Mouse (Mus musculus) frontal cortex, adult 2 months (tissue): Measurements from ENCODE around the gene Lrrc10. TPM values are rescaled to one million over a fixed set of nuclear protein-coding genes. Genes with fewer than 3 reads are reported as not detected.
"Not testable (repeated sequence)": the region's sequence is repeated elsewhere in the genome, so short reads cannot be mapped to it uniquely, and the experiment has no call there.

ENCODE experiments used
- DNase-seq, 2 experiments: peaks; one replicate each; pipeline ENCODE4 v3.0.0; 2022; ENCODE audit warnings: low spot score in 1 of 2; ENCODE audit errors: extremely low spot score in 1 of 2
- polyA plus RNA-seq: library from polyadenylated mRNA; depleted of rRNA; stranded (reverse); fragments of >200 nt; gene quantifications from 2 replicates; pipeline ENCODE4 v1.2.3, GENCODE M21; 2012; rRNA removed

Gene Lrrc10
- not detected in 2 replicates for polyA plus RNA-seq

DNA sequence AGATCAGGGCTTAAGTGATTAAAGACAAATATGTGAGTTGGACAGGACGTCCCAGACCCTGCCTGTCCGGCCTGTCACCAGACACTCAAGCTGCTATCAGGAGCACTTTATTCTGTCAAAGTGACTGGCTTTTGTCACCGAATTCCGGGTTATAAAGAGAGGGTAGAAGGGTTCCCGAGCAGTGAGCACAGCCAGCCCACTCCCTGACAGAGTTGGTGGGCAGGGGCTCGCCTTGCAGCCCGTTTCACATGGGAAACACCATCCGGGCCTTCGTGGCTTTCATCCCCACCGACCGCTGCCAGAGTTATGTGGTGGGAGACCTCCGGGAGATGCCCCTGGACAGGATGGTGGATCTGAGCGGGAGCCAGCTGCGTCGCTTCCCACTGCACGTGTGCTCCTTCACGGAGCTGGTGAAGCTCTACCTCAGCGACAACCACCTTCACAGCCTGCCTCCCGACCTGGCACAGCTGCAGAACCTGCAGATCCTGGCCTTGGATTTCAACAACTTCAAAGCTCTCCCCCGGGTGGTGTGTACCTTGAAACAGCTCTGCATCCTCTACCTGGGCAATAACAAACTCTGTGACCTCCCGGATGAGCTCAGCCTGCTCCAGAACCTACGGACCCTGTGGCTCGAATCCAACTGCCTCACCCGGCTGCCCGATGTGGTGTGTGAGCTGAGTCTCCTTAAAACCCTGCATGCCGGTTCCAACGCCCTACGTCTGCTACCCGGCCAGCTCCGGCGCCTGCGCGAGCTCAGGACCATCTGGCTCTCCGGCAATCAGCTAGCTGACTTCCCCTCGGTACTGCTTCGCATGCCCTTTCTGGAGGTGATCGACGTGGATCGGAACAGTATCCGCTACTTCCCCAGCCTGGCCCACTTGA is at the start of gene Lrrc10:
Gene Lrrc10 (plus strand): TSS at position 167 of the 882 bp plus-strand sequence.
- DNase-seq: peak in 1 of 2 experiments; percentile 31

DNA sequence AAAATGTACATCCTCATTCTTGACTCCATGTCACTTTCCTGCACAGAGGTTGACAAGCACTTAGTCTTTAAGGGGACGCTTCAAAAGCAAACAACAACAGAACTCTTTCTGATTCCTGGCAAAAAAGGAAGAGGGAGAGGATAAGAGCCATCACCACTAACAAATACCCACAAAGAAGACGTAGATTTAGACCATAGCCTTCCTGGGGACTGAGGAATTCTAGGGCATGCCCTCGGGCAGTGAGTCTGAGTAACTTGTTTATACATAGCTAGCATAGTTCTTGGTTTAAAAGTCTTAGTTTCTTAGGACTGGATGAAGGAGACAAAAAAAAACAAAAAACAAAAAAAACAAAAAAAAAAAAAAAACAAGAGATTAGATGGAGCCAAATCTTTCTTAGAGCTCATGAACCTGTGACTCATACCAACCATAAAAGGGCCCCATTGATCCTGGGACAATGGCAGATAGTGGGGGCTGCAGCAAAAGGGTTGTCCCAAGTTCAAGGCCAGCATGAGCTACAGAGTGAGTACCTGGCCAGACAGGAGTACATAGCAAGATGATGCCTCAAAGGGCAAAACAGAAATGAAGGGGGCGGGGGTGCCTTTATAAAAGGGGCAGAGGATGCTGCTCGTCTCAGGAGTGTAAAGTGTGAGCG is 49.4 kb upstream of the Lrrc10 start:
- DNase-seq: no peak

DNA sequence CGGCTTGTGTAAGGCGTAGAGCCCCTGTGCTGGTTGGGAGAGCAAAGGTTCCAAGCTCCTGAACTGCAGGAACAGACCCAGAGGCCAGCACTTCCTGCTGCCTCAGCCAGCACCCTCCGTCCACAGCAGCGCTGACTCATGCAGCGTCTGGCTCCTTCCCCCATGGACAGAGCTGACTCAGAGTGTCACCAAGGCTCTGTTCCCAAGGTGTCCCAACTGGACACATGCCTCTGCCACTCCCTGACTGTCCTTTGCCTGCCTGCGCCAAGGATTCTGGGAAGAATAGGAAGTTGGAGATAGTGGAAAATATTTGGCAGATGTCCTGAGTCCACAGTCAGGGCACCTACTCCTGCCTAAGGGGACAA is 48.9 kb upstream of the Lrrc10 start:
- no peak for DNase-seq

DNA sequence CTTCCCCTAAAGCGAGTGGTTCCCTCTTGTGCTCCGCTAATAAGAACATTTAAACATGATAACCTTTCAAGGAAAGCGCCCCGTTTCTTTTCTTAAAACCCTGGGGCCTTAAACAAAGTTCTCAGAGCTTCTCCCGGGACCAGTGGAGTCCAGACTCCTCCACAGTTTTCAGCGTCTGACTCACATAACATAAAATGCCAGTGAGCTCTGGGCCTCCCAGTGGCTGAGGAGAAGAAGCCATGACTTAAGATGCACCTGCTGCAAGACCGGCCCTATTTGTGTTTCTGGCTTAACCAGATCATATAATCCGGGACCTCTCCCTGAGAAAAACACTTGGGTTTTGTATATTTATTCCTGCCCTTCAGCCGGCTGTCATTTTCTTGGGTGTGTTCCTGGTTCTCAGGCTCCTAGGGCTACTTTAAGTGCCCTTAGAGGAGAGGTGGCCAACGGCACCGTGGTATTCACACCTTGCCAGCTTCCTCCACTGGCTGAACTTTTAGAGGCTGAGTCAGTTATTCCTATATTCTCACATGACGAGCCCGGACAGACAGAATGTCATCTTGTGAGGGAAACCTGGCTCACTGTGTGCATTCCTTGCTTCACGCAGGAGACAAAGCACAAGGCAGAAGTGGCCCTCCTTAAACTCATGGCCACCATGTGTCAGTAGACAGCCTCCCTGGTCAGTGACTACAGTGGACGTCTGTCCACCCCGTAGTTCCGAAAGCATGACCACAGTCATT is 46.3 kb upstream of the Lrrc10 start:
- no peak for DNase-seq

DNA sequence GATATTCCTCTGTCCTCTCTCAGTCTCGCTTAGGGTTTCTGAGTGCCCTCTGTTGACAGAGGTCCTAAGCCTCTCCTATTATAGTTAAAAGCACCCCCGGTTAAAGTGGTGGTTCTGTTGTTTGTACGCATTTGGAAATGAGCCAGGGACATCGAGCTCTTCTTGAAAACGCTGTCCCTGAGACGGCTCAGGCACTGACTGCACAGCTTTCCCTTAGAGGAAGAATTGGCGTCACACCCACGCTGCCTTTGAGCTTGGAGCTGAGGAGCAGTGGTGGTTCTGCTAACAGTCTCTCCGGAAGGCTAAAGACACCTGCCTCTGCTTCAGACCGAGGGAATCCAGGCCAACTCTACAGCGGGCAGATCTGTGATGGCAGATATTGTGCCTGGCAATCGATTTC is 44.2 kb upstream of the Lrrc10 start:
- DNase-seq: peak in 1 of 2 experiments; percentile 40

DNA sequence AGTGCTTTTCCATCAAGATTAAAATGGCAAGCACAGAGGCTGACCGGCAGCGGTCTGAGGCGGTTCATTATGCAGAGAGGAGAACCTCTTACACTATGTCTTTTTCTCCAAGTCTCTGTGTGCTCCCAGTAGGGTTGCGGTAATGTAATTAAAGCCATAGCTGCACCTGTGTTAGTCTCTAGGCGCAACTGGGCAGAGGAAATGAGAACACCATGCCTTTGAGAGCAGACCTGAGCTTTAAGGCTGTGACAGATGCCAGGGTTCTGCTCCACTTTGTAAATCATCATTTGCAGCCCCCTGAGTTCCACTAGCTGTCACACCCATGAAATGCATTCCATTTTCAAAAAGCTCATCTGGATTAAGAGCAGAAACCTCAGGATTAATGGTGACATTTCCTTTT is 40.4 kb upstream of the Lrrc10 start:
- no peak for DNase-seq

DNA sequence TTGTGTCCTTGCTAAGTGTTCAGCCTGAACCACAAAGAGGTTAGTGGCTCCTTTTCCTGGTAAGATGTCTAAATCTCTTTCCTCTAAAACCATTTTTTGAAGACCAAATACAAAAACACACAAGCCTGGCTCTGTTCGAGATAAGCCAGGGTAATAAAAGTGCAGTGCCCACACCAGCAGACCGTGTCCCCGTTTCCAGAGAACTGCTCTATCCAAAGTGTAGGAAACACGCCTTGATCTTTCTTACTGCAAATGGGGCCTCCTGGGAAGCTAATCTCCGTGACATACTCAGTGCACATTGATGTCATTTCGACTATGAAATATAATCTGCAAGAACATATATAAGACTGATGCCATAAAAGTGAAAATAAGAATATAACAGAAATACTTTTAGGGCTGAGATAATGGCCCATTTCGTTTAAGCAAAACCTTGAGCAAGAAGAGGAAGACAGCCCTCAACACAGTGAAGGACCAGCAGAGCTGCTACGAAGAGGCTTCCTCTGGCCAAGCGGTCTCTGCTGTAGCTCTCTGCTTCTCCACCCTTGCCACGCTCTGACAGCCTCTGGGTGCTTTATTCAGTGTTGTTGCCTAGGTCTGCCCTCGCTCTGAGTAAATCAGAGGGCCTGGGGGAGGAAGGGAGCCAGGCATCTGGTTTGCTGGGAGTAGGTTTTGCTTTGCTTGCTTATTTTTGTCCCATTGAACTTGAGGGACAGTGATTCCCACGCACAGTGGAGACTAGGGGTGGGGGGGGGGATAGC is 39.3 kb upstream of the Lrrc10 start:
- no peak for DNase-seq

DNA sequence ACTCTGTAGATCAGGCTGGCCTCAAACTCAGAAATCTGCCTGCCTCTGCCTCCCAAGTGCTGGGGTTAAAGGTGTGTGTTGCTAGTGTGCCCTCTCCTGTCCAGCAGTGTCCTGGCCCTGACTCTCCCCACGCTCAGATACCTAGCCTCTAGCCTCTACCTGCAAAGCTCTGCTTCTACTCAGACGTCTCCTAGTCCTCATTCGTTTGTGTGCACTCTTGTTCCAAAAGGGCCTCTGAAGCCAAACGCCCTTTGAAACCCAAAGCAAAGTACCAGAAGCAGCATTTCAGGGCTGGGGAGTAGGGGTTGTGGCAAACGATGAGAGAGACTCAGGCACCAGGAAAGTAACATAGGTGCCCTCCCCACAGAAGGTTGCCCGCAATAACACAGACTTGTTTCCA is 35.5 kb upstream of the Lrrc10 start:
- DNase-seq: no peak

DNA sequence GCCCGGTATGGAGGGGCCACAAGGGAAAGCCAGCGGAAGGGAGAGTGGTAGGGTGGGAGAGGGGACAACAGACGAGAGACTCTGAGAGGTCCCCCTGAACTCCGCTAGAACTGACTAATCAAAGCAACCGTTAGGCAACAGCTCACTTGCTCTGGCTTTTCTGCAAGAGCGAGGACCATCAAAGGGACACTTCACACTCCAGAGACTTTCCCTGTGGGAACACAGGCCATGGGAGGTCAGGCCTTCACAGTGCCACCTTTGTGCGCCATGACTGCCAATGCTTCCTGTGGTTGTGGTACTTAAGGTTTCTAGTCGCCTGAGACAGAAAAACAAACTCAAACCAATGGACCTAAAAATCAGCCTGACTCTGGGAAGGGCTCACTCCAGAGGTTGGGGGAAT is 34.1 kb upstream of the Lrrc10 start:
- no peak for DNase-seq

DNA sequence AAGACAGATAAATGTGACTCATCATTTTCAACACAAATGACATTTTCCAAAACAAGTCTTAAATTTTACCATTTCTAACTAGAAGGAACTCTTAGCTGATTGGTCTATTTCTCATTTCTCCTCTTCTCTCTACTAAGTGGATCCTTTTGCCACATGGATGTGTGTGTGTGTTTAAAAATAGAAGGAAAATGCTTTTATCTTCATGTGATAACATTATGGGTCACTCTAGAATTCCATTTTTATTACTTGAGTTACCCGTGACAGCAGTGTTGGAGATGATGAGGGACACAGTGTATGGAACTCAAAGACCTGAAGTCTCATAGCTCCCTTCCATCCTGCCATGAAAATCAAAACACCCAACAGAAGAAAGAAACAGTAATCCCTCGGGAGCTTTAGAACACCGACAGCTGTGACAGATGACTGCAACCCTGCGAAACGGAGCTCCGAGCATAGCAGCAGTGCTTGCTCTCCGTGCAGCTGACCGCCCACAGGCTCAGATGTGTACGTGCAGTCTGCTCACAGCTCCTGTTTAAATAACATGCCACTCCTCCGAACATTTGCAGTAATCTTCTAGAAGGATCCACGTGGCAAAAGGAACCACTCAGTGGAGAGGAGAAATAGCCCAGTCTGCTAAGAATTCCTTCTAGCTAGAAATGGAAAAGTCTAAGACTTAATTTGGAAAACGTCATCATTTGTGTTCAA is 31.3 kb upstream of the Lrrc10 start:
- DNase-seq: peak; percentile 67 to 74

DNA sequence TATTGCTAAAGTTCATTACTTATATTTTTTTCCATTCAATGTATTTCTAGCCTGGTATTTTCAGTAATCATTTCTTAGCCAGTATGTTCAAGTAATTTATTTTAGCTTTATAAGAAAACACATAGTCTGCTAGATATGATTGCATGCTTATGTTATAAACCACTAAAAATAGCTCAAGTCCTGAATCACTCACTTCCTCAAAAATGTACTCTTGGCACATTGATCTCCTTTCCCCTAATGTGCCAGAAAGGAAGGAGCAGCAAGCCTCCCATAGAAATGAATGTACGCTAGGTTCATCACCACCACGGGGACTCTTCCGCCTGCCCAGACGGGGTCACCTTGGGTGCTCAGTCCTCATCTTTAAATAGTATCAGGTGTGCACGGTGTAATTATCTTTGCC is 30.6 kb upstream of the Lrrc10 start:
- DNase-seq: no peak

DNA sequence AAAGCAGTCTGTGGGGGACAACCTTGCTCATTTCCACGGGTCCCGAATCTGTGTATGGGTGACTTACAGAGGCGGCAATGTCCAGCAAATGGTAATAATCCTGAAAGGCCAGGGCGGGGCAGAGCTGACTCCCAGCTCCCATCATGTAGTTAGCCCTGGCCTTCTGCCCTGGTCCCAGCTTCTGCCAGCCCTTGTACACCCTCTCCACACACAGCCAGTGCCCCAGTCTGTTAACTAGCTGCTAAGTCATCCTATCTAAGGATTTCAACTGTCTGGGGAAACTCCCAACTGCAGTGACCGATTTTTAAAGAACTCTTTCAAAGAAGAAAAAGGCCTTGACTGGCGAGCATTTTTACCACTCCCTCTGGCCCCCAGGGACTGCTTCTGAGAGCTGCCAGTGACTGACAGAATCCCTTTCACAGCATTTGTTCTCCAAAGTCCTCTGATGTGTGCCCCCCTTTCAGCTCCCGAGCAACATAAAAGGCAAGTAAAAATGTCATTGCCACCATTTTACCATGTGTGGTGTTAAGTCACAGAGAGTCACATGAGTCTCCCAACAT is 26.8 kb upstream of the Lrrc10 start:
- DNase-seq: no peak

DNA sequence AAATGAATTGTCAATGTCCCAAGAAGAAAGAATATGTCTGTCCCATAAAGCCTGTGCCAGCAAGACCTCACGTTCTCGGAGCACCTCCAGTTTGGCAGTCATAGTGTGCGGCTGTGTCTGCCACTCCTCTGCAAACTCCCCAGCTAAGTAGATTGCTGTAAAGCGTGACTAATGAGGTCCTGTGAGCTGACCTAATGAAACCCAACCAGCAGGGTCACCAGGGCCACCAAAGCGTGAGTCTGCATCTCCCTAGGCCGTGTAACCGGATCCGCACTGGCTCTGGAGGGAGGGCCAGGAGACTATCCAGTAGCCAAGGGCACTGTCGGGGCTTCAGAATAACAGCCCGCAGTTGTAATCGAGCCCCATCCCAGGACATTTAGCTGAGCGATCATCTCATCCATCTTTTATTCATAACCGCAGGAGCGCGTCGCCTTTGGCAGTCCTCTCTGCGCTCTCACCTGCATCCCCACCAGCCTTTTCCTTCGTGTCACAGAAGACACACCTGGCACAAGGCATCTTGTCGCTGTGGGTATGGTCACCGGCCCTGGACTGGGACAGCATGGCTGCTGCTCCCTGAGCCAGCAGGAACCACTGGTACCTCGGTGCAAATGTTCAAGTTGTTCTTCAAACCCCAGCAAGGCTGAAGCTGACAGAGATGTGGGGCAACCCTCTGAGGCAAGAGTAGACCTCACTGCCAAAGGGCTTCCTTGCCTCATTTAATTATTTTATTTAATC is 24.0 kb upstream of the Lrrc10 start:
- DNase-seq: no peak

DNA sequence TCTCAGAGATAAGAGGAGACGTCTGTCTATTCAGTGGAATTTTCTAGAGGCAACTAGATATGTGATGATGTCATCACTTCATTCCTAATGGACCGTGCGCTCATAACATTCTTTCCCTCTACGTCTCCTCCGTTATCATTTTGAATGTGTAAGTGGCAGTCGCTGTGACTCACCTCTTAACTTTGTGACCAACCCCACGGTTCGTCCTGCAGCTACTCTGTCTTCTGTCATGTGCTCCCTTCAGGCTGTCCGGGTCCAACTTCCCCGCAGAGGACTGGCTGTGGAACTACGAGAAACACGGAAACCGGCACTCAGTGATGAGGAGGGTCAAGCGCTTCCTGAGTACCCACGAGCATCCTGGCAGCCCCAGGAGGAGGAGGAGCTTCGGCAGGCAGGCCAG is 21.4 kb upstream of the Lrrc10 start:
- no peak for DNase-seq

DNA sequence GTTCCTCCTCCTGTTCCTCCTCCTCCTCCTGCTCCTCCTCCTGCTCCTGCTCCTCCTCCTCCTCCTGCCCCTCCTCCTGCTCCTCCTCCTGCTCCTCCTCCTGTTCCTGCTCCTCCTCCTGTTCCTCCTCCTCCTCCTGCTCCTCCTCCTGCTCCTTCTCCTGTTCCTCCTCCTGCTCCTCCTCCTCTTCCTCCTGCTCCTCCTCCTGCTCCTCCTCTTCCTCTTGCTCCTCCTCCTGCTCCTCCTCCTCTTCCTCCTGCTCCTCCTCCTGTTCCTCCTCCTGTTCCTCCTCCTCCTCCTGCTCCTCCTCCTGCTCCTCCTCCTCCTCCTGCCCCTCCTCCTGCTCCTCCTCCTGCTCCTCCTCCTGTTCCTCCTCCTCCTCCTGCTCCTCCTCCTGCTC is 19.4 kb upstream of the Lrrc10 start:
- DNase-seq: not testable (repeated sequence)

DNA sequence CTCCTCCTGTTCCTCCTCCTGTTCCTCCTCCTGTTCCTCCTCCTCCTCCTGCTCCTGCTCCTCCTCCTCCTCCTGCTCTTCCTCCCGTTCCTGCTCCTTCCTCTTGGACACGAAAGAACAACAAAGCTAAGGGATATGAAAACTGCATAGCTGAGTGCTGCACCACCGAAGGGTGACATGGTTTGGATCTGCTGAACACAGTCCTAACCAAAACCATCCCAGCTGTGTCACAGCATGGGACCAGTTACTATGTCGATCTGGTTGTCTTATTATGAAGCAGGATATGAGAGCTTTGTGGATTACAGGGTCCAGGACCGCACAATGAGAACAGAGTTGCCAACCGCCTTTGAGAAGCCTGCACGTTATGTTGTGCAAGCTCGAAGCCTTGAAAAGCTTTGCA is 19.0 kb upstream of the Lrrc10 start:
- DNase-seq: no peak

DNA sequence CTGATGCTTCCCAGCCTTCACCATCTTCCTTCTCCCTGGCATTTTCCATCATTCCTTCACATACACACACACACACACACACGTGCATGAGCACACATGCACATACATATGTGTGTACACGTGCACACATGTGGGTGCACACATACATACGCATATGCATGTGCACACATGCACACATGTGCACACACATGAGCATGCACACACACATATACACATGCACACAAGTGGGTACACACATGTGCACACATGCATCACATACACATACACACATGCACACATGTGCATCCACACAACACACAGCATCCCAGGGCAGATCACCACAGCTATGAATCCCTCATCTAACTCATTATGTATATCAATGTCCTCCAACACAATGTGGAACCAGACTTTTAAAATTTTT is 14.0 kb upstream of the Lrrc10 start:
- DNase-seq: no peak

DNA sequence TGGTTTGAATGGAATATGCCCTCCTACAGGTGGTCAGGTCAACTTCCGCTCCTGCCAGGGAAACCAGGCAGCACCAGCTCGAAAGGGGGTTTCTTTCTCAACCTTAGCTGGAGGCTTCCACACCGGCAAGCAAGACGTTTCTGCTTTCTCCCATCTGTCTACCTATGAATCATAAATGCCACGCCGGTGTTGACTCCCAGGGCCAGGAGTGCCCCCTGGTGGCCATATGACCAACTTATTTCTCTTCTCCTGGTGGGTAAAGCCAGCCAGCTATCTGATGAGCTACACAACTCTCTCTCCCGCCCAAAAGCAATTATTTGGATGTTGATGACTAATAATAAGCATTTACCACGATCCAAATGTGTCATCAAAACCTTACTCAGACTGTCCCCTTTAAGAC is 11.4 kb upstream of the Lrrc10 start:
- DNase-seq: peak; percentile 52 to 92

DNA sequence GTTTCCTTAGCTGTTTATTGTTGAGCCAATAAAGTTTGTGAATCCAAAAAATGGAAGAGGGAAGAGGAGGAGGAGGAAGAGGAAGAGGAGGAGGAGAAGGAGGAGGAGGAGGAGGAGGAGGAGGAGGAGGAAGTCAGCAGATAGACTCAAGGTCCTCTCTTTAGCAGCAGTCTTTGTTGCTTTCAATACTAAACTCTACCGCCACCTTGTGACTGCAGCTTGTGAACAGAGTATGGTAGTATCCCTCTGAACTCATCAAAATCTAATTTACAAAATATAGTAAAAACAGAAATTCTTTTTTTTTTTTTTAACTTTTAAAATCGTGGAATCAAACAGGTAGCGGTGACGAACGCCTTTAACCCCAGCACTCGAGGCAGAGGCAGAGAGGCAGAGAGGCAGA is 4.8 kb upstream of the Lrrc10 start:
- DNase-seq: peak in 1 of 2 experiments; percentile 55
